Mouse (Mus musculus): ENCODE data around the gene Rrp8.

GRCm38 (mm10) chr7:105740851-105741250 is 3.7 kb upstream of the Rrp8 start:
- TF ChIP-seq CTCF (IDR thresholded peaks at IDR 0.05; ENCODE audit: control insufficient read depth, insufficient read depth, insufficient replicate concordance, low read depth, low read length) (no peak), POLR2A (IDR thresholded peaks at IDR 0.05; ENCODE audit: control insufficient read depth, low read depth, low read length) (no peak)

Data from testis, adult 2 months (tissue).